Mouse (Mus musculus): ENCODE measurements around the gene Adamts2. TPM values are rescaled to one million over a fixed set of nuclear protein-coding genes. Genes with fewer than 3 reads are reported as not detected.
A peak's percentile ranks its signal among the peaks of the same experiment; 100 is the strongest.

Adamts2 gene
- polyA plus RNA-seq, 1 experiment from 2014 or later: 6.5 TPM

GRCm38 (mm10) chr11:50733146-50733545, 131.3 kb downstream of the Adamts2 start:
- ATAC-seq: no peak
- 31% methylated on average over 3 of the region's 3 CpGs for WGBS
- H3K9ac ChIP-seq (ENCODE audit: low read depth, low read length): no peak overlapping the region

GRCm38 (mm10) chr11:50734129-50734528, 132.2 kb downstream of the Adamts2 start:
- Histone ChIP-seq H3K27ac (ENCODE audit: low read length) (no peak overlapping the region), H3K27me3 (replicated peaks; ENCODE audit: control insufficient read depth, insufficient read depth, low read length) (no peaks in the 10 kb centered on the region), H3K9me3 (ENCODE audit: control insufficient read depth, low read length) (no peaks in the 10 kb centered on the region), H3K4me2 (ENCODE audit: low read depth, low read length) (no peak overlapping the region), H3K9ac (ENCODE audit: low read depth, low read length) (no peak overlapping the region), H3K4me3 (ENCODE audit: low read length) (no peak overlapping the region), H3K4me1 (ENCODE audit: control insufficient read depth, insufficient read depth, low read length) (peaks cover 3% of the 10 kb centered on the region; the same call in 1 of the 2 replicates), H3K36me3 (ENCODE audit: control insufficient read depth, insufficient read depth, low read length) (no peaks in the 10 kb centered on the region)
- no peak for ATAC-seq
- 77% methylated on average over 4 of the region's 4 CpGs for WGBS

More at GRCm38 (mm10) chr11:50733146-50733545, 131.3 kb downstream of the Adamts2 start:
- H3K9me3 ChIP-seq (ENCODE audit: control insufficient read depth, low read length): no peaks in the 10 kb centered on the region
- H3K4me2 ChIP-seq (ENCODE audit: low read depth, low read length): no peak overlapping the region
- no peak overlapping the region for H3K4me3 ChIP-seq (ENCODE audit: low read length)
- no peaks in the 10 kb centered on the region for H3K36me3 ChIP-seq (ENCODE audit: control insufficient read depth, insufficient read depth, low read length)
- H3K27ac ChIP-seq (ENCODE audit: low read length): no peak overlapping the region
- H3K4me1 ChIP-seq (ENCODE audit: control insufficient read depth, insufficient read depth, low read length): no peaks in the 10 kb centered on the region
- H3K27me3 ChIP-seq (replicated peaks; ENCODE audit: control insufficient read depth, insufficient read depth, low read length): no peaks in the 10 kb centered on the region

GRCm38 (mm10) chr11:50736548-50736947, 134.7 kb downstream of the Adamts2 start:
- WGBS: 92% methylated on average over 1 of the region's 1 CpGs
- Histone ChIP-seq H3K27ac (ENCODE audit: low read length) (no peak overlapping the region), H3K9me3 (ENCODE audit: control insufficient read depth, low read length) (no peaks in the 10 kb centered on the region), H3K4me1 (ENCODE audit: control insufficient read depth, insufficient read depth, low read length) (peaks cover 3% of the 10 kb centered on the region; the same call in 1 of the 2 replicates), H3K36me3 (ENCODE audit: control insufficient read depth, insufficient read depth, low read length) (no peaks in the 10 kb centered on the region), H3K9ac (ENCODE audit: low read depth, low read length) (no peak overlapping the region), H3K4me2 (ENCODE audit: low read depth, low read length) (no peak overlapping the region), H3K4me3 (ENCODE audit: low read length) (no peak overlapping the region), H3K27me3 (replicated peaks; ENCODE audit: control insufficient read depth, insufficient read depth, low read length) (no peaks in the 10 kb centered on the region)
- no peak for ATAC-seq

GRCm38 (mm10) chr11:50738436-50738835, 136.6 kb downstream of the Adamts2 start:
- Histone ChIP-seq H3K4me2 (ENCODE audit: low read depth, low read length) (no peak overlapping the region), H3K4me1 (ENCODE audit: control insufficient read depth, insufficient read depth, low read length) (peaks cover 3% of the 10 kb centered on the region; the same call in 1 of the 2 replicates), H3K27ac (ENCODE audit: low read length) (no peak overlapping the region), H3K27me3 (replicated peaks; ENCODE audit: control insufficient read depth, insufficient read depth, low read length) (no peaks in the 10 kb centered on the region), H3K36me3 (ENCODE audit: control insufficient read depth, insufficient read depth, low read length) (no peaks in the 10 kb centered on the region), H3K4me3 (ENCODE audit: low read length) (no peak overlapping the region), H3K9ac (ENCODE audit: low read depth, low read length) (no peak overlapping the region), H3K9me3 (ENCODE audit: control insufficient read depth, low read length) (no peaks in the 10 kb centered on the region)
- no peak for ATAC-seq
- WGBS: 92% methylated on average over 1 of the region's 1 CpGs

- Histone ChIP-seq H3K27ac (ENCODE audit: low read length) (no peak overlapping the region), H3K4me2 (ENCODE audit: low read depth, low read length) (no peak overlapping the region), H3K4me3 (ENCODE audit: low read length) (no peak overlapping the region), H3K4me1 (ENCODE audit: control insufficient read depth, insufficient read depth, low read length) (peaks cover 3% of the 10 kb centered on the region; the same call in 1 of the 2 replicates), H3K36me3 (ENCODE audit: control insufficient read depth, insufficient read depth, low read length) (no peaks in the 10 kb centered on the region), H3K27me3 (replicated peaks; ENCODE audit: control insufficient read depth, insufficient read depth, low read length) (no peaks in the 10 kb centered on the region), H3K9me3 (ENCODE audit: control insufficient read depth, low read length) (no peaks in the 10 kb centered on the region), H3K9ac (ENCODE audit: low read depth, low read length) (no peak overlapping the region)
- ATAC-seq: peak; percentile 93
- 31% methylated on average over 10 of the region's 10 CpGs for WGBS
Measured at GRCm38 (mm10) chr11:50739453-50739852, 137.6 kb downstream of the Adamts2 start.

- Histone ChIP-seq H3K27me3 (replicated peaks; ENCODE audit: control insufficient read depth, insufficient read depth, low read length) (no peaks in the 10 kb centered on the region), H3K4me3 (ENCODE audit: low read length) (no peak overlapping the region), H3K36me3 (ENCODE audit: control insufficient read depth, insufficient read depth, low read length) (no peaks in the 10 kb centered on the region), H3K9me3 (ENCODE audit: control insufficient read depth, low read length) (no peaks in the 10 kb centered on the region), H3K27ac (ENCODE audit: low read length) (no peak overlapping the region), H3K4me2 (ENCODE audit: low read depth, low read length) (no peak overlapping the region), H3K4me1 (ENCODE audit: control insufficient read depth, insufficient read depth, low read length) (peaks cover 3% of the 10 kb centered on the region; the same call in 1 of the 2 replicates), H3K9ac (ENCODE audit: low read depth, low read length) (no peak overlapping the region)
- 69% methylated on average over 1 of the region's 1 CpGs for WGBS
- ATAC-seq: no peak
Measured at GRCm38 (mm10) chr11:50742146-50742545, 140.3 kb downstream of the Adamts2 start.

GRCm38 (mm10) chr11:50744971-50745370, 143.1 kb downstream of the Adamts2 start:
- Histone ChIP-seq H3K4me3 (ENCODE audit: low read length) (no peak overlapping the region), H3K4me2 (ENCODE audit: low read depth, low read length) (no peak overlapping the region), H3K27me3 (replicated peaks; ENCODE audit: control insufficient read depth, insufficient read depth, low read length) (no peaks in the 10 kb centered on the region), H3K4me1 (ENCODE audit: control insufficient read depth, insufficient read depth, low read length) (no peaks in the 10 kb centered on the region), H3K27ac (ENCODE audit: low read length) (no peak overlapping the region), H3K9me3 (ENCODE audit: control insufficient read depth, low read length) (no peaks in the 10 kb centered on the region), H3K36me3 (ENCODE audit: control insufficient read depth, insufficient read depth, low read length) (no peaks in the 10 kb centered on the region), H3K9ac (ENCODE audit: low read depth, low read length) (no peak overlapping the region)
- no peak for ATAC-seq
- WGBS: 57% methylated on average over 6 of the region's 6 CpGs

GRCm38 (mm10) chr11:50746508-50746907, 144.6 kb downstream of the Adamts2 start:
- no peak overlapping the region for H3K4me3 ChIP-seq (ENCODE audit: low read length)
- H3K9me3 ChIP-seq (ENCODE audit: control insufficient read depth, low read length): no peaks in the 10 kb centered on the region
- no peak for ATAC-seq
- H3K9ac ChIP-seq (ENCODE audit: low read depth, low read length): no peak overlapping the region
- no peaks in the 10 kb centered on the region for H3K4me1 ChIP-seq (ENCODE audit: control insufficient read depth, insufficient read depth, low read length)
- H3K27me3 ChIP-seq (replicated peaks; ENCODE audit: control insufficient read depth, insufficient read depth, low read length): no peaks in the 10 kb centered on the region
- no peaks in the 10 kb centered on the region for H3K36me3 ChIP-seq (ENCODE audit: control insufficient read depth, insufficient read depth, low read length)
- H3K4me2 ChIP-seq (ENCODE audit: low read depth, low read length): no peak overlapping the region
- WGBS: 47% methylated on average over 2 of the region's 2 CpGs
- no peak overlapping the region for H3K27ac ChIP-seq (ENCODE audit: low read length)

GRCm38 (mm10) chr11:50750983-50751585, 149.2 kb downstream of the Adamts2 start:
- H3K36me3 ChIP-seq (ENCODE audit: control insufficient read depth, insufficient read depth, low read length): no peaks in the 10 kb centered on the region
- no peak overlapping the region for H3K4me3 ChIP-seq (ENCODE audit: low read length)
- no peak overlapping the region for H3K27ac ChIP-seq (ENCODE audit: low read length)
- H3K4me2 ChIP-seq (ENCODE audit: low read depth, low read length): no peak overlapping the region
- WGBS: 42% methylated on average over 7 of the region's 7 CpGs
- no peak overlapping the region for H3K9ac ChIP-seq (ENCODE audit: low read depth, low read length)
- no peaks in the 10 kb centered on the region for H3K9me3 ChIP-seq (ENCODE audit: control insufficient read depth, low read length)
- no peak for ATAC-seq
- H3K27me3 ChIP-seq (replicated peaks; ENCODE audit: control insufficient read depth, insufficient read depth, low read length): no peaks in the 10 kb centered on the region
- H3K4me1 ChIP-seq (ENCODE audit: control insufficient read depth, insufficient read depth, low read length): no peaks in the 10 kb centered on the region

GRCm38 (mm10) chr11:50757741-50758140, 155.9 kb downstream of the Adamts2 start:
- WGBS: 52% methylated on average over 4 of the region's 4 CpGs
- ATAC-seq: no peak
- no peaks in the 10 kb centered on the region for H3K27me3 ChIP-seq (replicated peaks; ENCODE audit: control insufficient read depth, insufficient read depth, low read length)

More at GRCm38 (mm10) chr11:50757741-50758140, 155.9 kb downstream of the Adamts2 start:
- Histone ChIP-seq H3K9ac (ENCODE audit: low read depth, low read length) (no peak overlapping the region), H3K4me2 (ENCODE audit: low read depth, low read length) (no peak overlapping the region), H3K9me3 (ENCODE audit: control insufficient read depth, low read length) (no peaks in the 10 kb centered on the region), H3K4me1 (ENCODE audit: control insufficient read depth, insufficient read depth, low read length) (no peaks in the 10 kb centered on the region), H3K36me3 (ENCODE audit: control insufficient read depth, insufficient read depth, low read length) (no peaks in the 10 kb centered on the region), H3K27ac (ENCODE audit: low read length) (no peak overlapping the region), H3K4me3 (ENCODE audit: low read length) (no peak overlapping the region)

Data from intestine, embryonic 16.5 days (tissue).